Mouse (Mus musculus) midbrain, embryonic 11.5 days (tissue): ENCODE data around the gene Rtn1. TPM values are rescaled to one million over a fixed set of nuclear protein-coding genes. Genes with fewer than 3 reads are reported as not detected.

Experiments
- ATAC-seq: fragments of 200-750 bp; cut with Nextera tagmentation; 2 replicates; pipeline ENCODE4 v1.8.0; 2017; ENCODE audit warnings: moderate TSS enrichment, moderate library complexity; ENCODE audit not compliant: low FRiP score
- DNase-seq: peaks from one replicate; pipeline ENCODE4 v3.0.0; 2015; ENCODE audit warnings: low spot score; ENCODE audit errors: missing footprints
- H3K27ac ChIP-seq: fragments of 300-500 bp; sonication (generic); 2 replicates; pipeline ENCODE4 v1.5.1; 2014; ENCODE audit warnings: low read depth, low read length
- H3K27me3 ChIP-seq: fragments of 300-500 bp; sonication (generic); 2 replicates; pipeline ENCODE4 v1.6.1; 2014; ENCODE audit warnings: mild to moderate bottlenecking, low read length, moderate library complexity, mixed read lengths; ENCODE audit not compliant: control insufficient read depth, insufficient read depth
- H3K36me3 ChIP-seq: fragments of 300-500 bp; sonication (generic); 2 replicates; pipeline ENCODE4 v1.6.1; 2014; ENCODE audit warnings: mild to moderate bottlenecking, low read length, moderate library complexity, mixed read lengths; ENCODE audit not compliant: control insufficient read depth, insufficient read depth
- H3K4me1 ChIP-seq: fragments of 300-500 bp; sonication (generic); 2 replicates; pipeline ENCODE4 v1.6.1; 2014; ENCODE audit warnings: low read length; ENCODE audit not compliant: control insufficient read depth, insufficient read depth
- H3K4me2 ChIP-seq: fragments of 300-500 bp; sonication (generic); 2 replicates; pipeline ENCODE4 v1.6.1; 2014; ENCODE audit warnings: mild to moderate bottlenecking, moderate library complexity
- H3K4me3 ChIP-seq: fragments of 300-500 bp; sonication (generic); 2 replicates; pipeline ENCODE4 v1.5.1; 2014; ENCODE audit warnings: low read depth, low read length
- H3K9ac ChIP-seq: fragments of 300-500 bp; sonication (generic); 2 replicates; pipeline ENCODE4 v1.6.1; 2014; ENCODE audit warnings: low read length
- H3K9me3 ChIP-seq: fragments of 300-500 bp; sonication (generic); 2 replicates; pipeline ENCODE4 v1.6.1; 2016; ENCODE audit warnings: low read length; ENCODE audit not compliant: control insufficient read depth
- WGBS: fragments of 180-500 bp; shearing (Covaris S2); extraction: QIAGEN DNeasy Blood & Tissue Kit; methylation state at CpG from one replicate; pipeline ENCODE4 v1.1.7; 2014; 5-methylcytosine and 5-hydroxymethylcytosine counted together
- polyA plus RNA-seq: library from polyadenylated mRNA; unstranded; fragments of >200 nt; fragmentation: Nextera tagmentation; extraction: Ambion mirVana; gene quantifications from 2 replicates; pipeline ENCODE4 v1.2.1, GENCODE M21; 2014

Gene Rtn1
- polyA plus RNA-seq, 1 experiment from 2014 or later = 335 TPM

DNA sequence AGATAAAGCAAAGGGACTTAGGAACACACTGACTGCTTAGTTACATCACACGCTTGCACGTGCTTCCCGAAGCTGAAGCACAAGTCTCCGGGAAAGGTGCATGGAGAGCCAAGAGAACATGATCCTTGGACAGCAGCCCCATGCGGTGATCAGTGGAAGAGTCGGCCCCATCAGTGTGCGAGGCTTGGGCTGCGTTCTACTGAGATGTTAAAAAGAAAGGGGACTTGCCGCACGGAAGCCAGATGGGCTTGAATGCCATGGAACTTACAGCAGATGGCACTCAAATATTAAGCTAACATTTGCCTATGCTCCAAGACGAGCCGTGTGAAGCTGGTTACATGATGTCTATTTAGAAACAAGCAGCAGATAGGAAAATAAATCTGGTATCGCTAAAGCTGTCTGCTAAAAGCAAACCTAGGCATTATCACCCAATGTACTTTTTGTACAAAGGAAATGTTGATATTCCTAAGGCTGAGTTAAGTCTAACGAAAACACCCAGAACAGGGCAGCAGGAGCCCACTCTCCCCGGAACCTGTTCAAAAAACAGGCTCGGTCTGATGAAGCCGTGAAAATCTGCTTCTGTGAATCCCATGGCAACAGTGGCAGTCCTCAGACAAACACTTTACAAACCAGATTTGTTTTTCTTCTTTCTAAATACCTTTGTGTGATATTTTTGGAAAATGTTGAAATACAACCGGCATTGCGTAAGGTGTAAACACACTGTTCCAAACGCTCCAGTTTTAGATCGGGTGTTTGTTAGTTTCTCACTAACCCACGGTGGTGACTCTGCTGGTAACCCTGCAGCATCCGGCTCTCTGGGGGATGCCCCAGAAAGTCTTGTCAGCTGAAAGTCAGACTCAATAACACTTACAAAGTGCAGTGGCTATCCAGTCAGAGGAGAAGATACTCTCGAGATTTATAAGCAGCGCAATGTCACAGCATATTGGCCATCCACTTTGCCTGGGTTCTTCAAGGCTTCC lies 123.2 kb downstream of the Rtn1 start:
- no peak overlapping the region for H3K4me3 ChIP-seq
- H3K27me3 ChIP-seq = no peaks in the 10 kb centered on the region
- no peaks in the 10 kb centered on the region for H3K4me1 ChIP-seq
- ATAC-seq (no peak), DNase-seq (peak; percentile 54)
- H3K4me2 ChIP-seq = no peak overlapping the region
- H3K9ac ChIP-seq = no peak overlapping the region
- WGBS = 82% methylated on average over 25 of the region's 25 CpGs
- no peaks in the 10 kb centered on the region for H3K9me3 ChIP-seq
- no peak overlapping the region for H3K27ac ChIP-seq
- H3K36me3 ChIP-seq = no peaks in the 10 kb centered on the region

DNA sequence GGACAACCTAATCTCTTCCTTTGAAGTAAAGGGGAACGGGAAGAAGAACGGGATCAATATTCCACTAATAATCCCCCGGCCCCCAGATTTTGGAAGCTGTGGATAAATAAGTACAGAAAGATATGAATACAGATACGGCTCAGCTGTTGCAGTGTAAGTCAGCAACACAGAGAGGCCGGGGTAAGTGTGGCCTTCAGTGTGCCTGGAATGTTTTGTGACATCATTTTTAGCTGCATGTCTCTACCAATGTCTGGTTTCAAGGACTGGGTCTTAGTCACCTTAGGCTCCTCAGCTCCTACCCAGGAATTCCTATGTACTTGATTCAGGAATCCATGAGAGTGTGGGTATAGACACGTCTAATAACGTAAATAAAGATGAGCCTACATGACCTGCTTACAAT lies 124.3 kb downstream of the Rtn1 start:
- 91% methylated on average over 7 of the region's 7 CpGs for WGBS
- no peak overlapping the region for H3K9ac ChIP-seq

DNA sequence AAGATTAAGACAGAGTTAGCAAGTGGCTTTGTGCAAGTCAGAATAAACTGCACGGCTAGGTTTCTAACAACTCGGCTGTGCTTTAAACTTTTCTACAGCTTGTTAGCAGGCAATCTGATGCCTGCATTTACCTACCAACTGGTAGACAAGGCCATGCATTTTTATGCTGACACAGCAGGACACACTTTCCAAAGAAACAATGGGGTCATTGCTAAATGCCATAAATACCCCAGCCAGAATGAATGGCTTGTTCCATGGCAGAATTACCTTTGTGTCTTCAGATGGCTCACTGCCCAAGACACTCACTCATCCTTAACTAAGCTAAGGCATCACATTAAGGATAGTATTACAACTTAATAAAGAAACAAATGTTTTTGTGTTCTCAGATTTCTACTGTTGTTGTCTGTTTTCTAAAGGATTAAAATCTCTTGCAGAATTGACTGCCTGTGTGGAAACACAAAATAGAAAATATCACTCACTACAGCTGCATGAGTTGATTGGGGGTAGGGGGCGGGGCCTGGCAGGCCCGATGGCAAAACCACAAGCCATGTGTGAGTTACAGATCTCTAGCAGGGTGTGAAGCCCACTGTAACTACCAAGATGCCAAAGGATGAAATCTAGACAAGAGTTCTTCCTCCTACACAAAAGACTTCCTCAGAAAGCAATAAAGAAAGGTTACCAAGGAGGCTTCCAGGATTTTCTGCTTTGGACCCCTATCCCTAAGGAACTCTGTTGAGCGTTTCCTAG lies 129.6 kb downstream of the Rtn1 start:
- H3K4me1 ChIP-seq = no peaks in the 10 kb centered on the region
- peak; percentile 79 for DNase-seq
- H3K36me3 ChIP-seq = no peaks in the 10 kb centered on the region
- 72% methylated on average over 5 of the region's 5 CpGs for WGBS
- H3K27me3 ChIP-seq = no peaks in the 10 kb centered on the region
- no peak overlapping the region for H3K4me3 ChIP-seq
- no peaks in the 10 kb centered on the region for H3K9me3 ChIP-seq
- H3K4me2 ChIP-seq = no peak overlapping the region
- no peak overlapping the region for H3K9ac ChIP-seq
- H3K27ac ChIP-seq = no peak overlapping the region
- no peak for ATAC-seq

More for the DNA sequence above, 124.3 kb downstream of the Rtn1 start:
- H3K27me3 ChIP-seq = no peaks in the 10 kb centered on the region
- ATAC-seq (no peak), DNase-seq (no peak)
- no peak overlapping the region for H3K4me3 ChIP-seq
- H3K9me3 ChIP-seq = no peaks in the 10 kb centered on the region
- no peaks in the 10 kb centered on the region for H3K4me1 ChIP-seq
- no peak overlapping the region for H3K27ac ChIP-seq
- no peak overlapping the region for H3K4me2 ChIP-seq
- H3K36me3 ChIP-seq = no peaks in the 10 kb centered on the region

DNA sequence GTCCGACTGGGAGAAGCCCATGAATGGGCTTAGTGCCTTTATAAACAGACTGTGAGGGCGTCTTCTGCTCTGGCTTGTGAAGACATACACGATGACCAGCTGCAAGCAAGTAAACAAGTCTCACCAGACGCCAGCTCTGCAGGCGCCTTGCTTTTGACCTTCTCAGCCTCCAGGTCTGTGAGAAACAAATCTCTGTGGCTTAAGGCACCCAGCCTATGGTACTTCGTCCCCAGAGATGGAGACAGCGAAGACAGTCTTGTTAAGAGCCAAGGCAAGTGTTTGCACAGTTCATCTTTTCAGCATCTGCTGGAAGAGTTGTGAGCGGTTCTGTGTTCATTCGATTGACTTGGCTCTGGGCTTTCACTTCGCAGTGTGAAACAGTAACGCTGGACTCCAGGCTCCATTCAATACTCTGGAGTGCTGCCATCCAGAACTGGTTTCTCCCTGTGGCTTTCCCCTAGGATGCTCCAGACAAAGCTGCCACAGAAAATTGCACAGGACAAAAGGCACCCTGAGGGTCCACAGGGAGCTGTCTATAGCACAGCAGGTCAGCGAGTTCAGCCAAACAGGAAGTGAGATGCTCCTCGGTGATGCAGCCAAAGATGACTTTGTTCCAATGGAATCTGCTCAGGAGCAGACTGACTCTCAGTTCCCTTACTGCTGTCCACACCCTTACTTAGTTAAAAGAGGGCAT lies 135.0 kb downstream of the Rtn1 start:
- H3K4me3 ChIP-seq = no peak overlapping the region
- DNase-seq (peak; percentile 78), ATAC-seq (no peak)
- no peaks in the 10 kb centered on the region for H3K36me3 ChIP-seq
- no peak overlapping the region for H3K9ac ChIP-seq
- H3K9me3 ChIP-seq = no peaks in the 10 kb centered on the region
- H3K27me3 ChIP-seq = no peaks in the 10 kb centered on the region
- H3K27ac ChIP-seq = no peak overlapping the region
- WGBS = 60% methylated on average over 13 of the region's 13 CpGs
- H3K4me1 ChIP-seq = no peaks in the 10 kb centered on the region
- no peak overlapping the region for H3K4me2 ChIP-seq

DNA sequence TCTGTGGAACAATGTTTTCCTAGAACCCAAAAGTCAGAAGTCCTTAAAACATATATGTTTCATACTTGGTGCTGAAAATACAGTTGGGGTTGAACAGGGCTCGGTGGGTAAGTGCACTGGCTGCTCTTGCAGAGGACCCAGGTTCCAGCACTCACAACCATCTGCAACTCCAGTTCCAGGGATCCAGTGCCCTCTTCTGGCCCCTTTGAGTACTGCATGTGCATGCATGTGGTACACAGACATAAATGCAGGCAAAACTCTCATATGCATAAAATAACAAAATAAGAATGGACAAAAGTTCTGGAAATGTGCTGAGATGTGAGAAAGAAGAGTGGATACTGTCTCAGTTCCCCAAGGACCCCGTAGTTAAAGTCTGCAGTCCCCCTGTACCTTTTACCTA lies 141.2 kb downstream of the Rtn1 start:
- Histone ChIP-seq H3K4me1 (no peaks in the 10 kb centered on the region), H3K27ac (no peak overlapping the region), H3K36me3 (no peaks in the 10 kb centered on the region), H3K4me3 (no peak overlapping the region), H3K27me3 (no peaks in the 10 kb centered on the region), H3K4me2 (no peak overlapping the region), H3K9me3 (no peaks in the 10 kb centered on the region), H3K9ac (no peak overlapping the region)
- ATAC-seq (no peak), DNase-seq (no peak)
- WGBS = 84% methylated on average over 2 of the region's 2 CpGs

DNA sequence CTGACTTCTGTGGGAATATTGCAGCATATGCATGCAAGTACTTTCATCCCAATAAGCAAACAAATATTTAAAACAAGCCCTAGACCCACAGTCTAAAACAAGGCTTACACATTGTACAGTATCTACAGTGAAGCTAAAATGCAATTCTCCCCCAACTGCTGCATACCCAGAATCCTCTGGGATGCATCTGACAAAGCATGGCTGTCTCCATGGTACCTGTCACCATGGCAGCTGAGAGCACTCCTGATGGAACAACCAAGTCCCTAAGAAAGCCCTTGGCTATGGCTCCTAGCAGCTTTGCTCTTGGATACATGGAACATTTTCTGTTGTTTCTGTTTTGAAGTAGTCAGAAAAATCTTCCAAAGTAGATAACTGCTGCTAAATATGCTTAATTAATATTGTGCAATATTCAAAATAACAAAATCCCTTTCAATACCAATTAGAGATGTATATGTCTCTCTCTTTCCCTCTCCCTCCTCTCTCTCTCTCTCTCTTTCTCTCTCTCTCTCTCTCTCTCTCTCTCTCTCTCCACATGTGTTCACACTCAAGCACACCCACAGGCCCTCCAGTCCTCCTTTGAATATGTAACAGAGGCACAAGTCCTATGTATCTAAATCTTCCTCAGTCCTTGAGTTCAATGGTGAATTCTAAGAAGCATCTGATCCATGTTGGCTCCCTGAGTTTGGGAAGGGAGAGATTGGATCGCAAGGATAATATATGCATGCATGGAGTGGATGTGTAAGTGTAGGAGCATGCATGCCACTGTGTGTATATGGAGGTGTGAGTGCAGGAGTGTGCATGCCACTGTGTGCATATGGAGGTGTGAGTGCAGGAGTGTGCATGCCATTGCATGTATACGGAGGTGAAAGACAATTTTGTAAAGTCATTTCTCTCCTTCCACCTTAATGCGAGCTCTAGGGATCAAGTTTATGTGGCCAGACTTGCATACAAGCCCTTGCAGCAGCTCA lies 143.3 kb downstream of the Rtn1 start:
- no peak overlapping the region for H3K9ac ChIP-seq
- WGBS = 90% methylated on average over 3 of the region's 3 CpGs
- H3K36me3 ChIP-seq = no peaks in the 10 kb centered on the region
- H3K4me3 ChIP-seq = no peak overlapping the region
- no peaks in the 10 kb centered on the region for H3K27me3 ChIP-seq
- H3K4me1 ChIP-seq = no peaks in the 10 kb centered on the region
- no peak for DNase-seq
- no peaks in the 10 kb centered on the region for H3K9me3 ChIP-seq
- H3K27ac ChIP-seq = no peak overlapping the region
- no peak overlapping the region for H3K4me2 ChIP-seq
- peak; percentile 68; the same call in 1 of the 2 replicates for ATAC-seq

DNA sequence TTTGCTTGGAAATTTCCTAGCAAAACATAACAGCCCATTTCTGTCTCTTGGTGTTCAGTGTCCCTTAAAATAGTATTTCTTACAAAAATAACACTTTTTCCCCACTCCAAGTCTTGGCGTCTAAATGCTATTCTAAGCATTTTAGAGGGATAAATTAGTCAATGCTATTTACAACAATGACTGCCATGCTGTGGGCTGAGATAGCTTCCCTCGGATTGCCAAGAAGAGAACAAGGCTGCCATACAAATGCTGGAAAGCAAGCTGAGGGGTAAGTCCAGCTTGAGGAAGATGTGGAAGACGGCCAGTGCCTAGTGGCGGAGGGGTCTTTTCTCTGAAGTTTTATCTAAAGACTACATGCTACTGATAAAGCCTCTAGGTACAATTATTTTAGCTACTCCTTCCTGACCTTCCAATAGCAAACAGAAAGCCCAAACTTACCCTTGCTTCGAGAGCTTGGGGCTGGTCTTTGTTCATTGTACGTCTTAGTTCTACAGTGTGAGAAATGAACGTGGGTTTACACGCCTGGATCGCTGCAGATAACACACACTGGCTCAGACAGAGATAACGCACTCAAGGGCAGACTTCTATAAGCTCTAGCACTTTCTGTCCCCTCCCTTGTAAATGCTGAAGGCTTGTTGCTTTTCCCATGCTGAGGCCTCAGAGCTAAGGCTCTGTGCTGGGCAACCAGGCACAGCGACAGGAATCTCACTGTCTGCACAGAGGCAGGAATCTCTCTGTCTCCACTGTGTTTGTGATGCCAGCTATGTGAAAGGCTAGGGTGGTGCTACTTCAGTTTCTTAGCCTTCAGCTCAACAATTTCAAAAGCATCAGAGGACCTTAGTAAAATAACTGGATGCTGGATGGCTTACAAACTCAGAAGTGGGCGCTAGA lies 145.4 kb downstream of the Rtn1 start:
- no peak for DNase-seq
- no peak for ATAC-seq
- Histone ChIP-seq H3K9me3 (no peaks in the 10 kb centered on the region), H3K4me1 (no peaks in the 10 kb centered on the region), H3K27me3 (no peaks in the 10 kb centered on the region), H3K4me2 (no peak overlapping the region), H3K36me3 (no peaks in the 10 kb centered on the region), H3K4me3 (no peak overlapping the region), H3K9ac (no peak overlapping the region), H3K27ac (no peak overlapping the region)
- WGBS = 84% methylated on average over 12 of the region's 12 CpGs
